Mouse (Mus musculus) MEL (cell line): Measurements from ENCODE around the gene Ccdc171. TPM values are rescaled to one million over a fixed set of nuclear protein-coding genes. Genes with fewer than 3 reads are reported as not detected.

Source experiments
- DNase-seq: peaks from one replicate; pipeline ENCODE4 v3.0.0; 2011; ENCODE audit warnings: low read depth, low spot score
- H3K27ac ChIP-seq: 2 replicates; pipeline ENCODE4 v1.5.1; 2012; ENCODE audit warnings: low read depth, mild to moderate bottlenecking, control low read depth, low read length, moderate library complexity; ENCODE audit not compliant: control insufficient read depth
- H3K27me3 ChIP-seq, 2 experiments: fragments of 150-350 bp in 1 of 2; sonication (generic) in 1 of 2; 2 replicates each; pipeline ENCODE4 v1.6.1; 2012; ENCODE audit warnings: low read length in 2 of 2, mild to moderate bottlenecking in 2 of 2, improper control_type of control experiment in 1 of 2, moderate library complexity in 1 of 2; ENCODE audit not compliant: insufficient read depth in 2 of 2, control insufficient read depth in 1 of 2
- H3K36me3 ChIP-seq, 2 experiments: 2 replicates each; pipeline ENCODE4 v1.6.1; 2012 to 2014; ENCODE audit warnings: low read length in 2 of 2, improper control_type of control experiment in 1 of 2, inconsistent platforms in 1 of 2, mild to moderate bottlenecking in 1 of 2; ENCODE audit not compliant: insufficient read depth in 2 of 2, control insufficient read depth in 1 of 2
- H3K4me1 ChIP-seq, 2 experiments: fragments of 150-350 bp in 1 of 2; sonication (generic) in 1 of 2; 2 replicates each; pipeline ENCODE4 v1.6.1; 2012; ENCODE audit warnings: low read length in 2 of 2, improper control_type of control experiment in 1 of 2, mild to moderate bottlenecking in 1 of 2; ENCODE audit not compliant: insufficient read depth in 2 of 2, control insufficient read depth in 1 of 2
- H3K4me3 ChIP-seq, 2 experiments: fragments of 150-350 bp in 1 of 2; sonication (generic) in 1 of 2; 2 replicates each; pipeline ENCODE4 v1.5.1; 2012; ENCODE audit warnings: low read depth in 2 of 2, low read length in 2 of 2, mild to moderate bottlenecking in 2 of 2, moderate library complexity in 2 of 2, control low read depth in 1 of 2, improper control_type of control experiment in 1 of 2; ENCODE audit not compliant: control insufficient read depth in 1 of 2, insufficient read depth in 1 of 2
- H3K79me2 ChIP-seq: 2 replicates; pipeline ENCODE4 v1.6.1; 2012; ENCODE audit warnings: mild to moderate bottlenecking, low read length, moderate library complexity; ENCODE audit not compliant: control insufficient read depth, poor library complexity, insufficient read depth
- H3K9ac ChIP-seq: 2 replicates; pipeline ENCODE4 v1.6.1; 2012; ENCODE audit warnings: low read depth, mild to moderate bottlenecking, control low read depth, low read length, moderate library complexity; ENCODE audit not compliant: control insufficient read depth, poor library complexity, severe bottlenecking
- H3K9me3 ChIP-seq: fragments of 150-350 bp; sonication (generic); replicated peaks from 2 replicates; pipeline ENCODE4 v1.6.1; 2012; ENCODE audit warnings: mild to moderate bottlenecking, low read length, improper control_type of control experiment, moderate library complexity; ENCODE audit not compliant: insufficient read depth
- BHLHE40 ChIP-seq: IDR thresholded peaks from 2 replicates; pipeline ENCODE4 v1.6.1; 2012; ENCODE audit warnings: low read depth, mild to moderate bottlenecking, inconsistent platforms, low read length, improper control_type of control experiment, borderline replicate concordance
- CHD1 ChIP-seq: IDR thresholded peaks from 2 replicates; pipeline ENCODE4 v1.6.1; 2012; ENCODE audit warnings: low read depth, mild to moderate bottlenecking, inconsistent platforms, low read length, improper control_type of control experiment
- CHD2 ChIP-seq: IDR thresholded peaks from 2 replicates; pipeline ENCODE4 v1.6.1; 2011; ENCODE audit warnings: low read length, improper control_type of control experiment
- ELF1 ChIP-seq: IDR thresholded peaks from 2 replicates; pipeline ENCODE4 v1.6.1; 2014; ENCODE audit warnings: low read depth, mild to moderate bottlenecking, inconsistent platforms, low read length, improper control_type of control experiment, moderate library complexity
- EP300 ChIP-seq, 2 experiments: IDR thresholded peaks; 2 replicates each; pipeline ENCODE4 v1.6.1; 2011; ENCODE audit warnings: improper control_type of control experiment in 2 of 2, low read length in 2 of 2, low read depth in 1 of 2, mild to moderate bottlenecking in 1 of 2
- ETS1 ChIP-seq: IDR thresholded peaks from 2 replicates; pipeline ENCODE4 v1.6.1; 2012; ENCODE audit warnings: low read depth, mild to moderate bottlenecking, inconsistent platforms, low read length, improper control_type of control experiment, moderate library complexity
- GATA1 ChIP-seq: IDR thresholded peaks from 2 replicates; pipeline ENCODE4 v1.6.1; 2011; ENCODE audit warnings: low read depth, low read length, improper control_type of control experiment
- HCFC1 ChIP-seq: IDR thresholded peaks from 2 replicates; pipeline ENCODE4 v1.6.1; 2012; ENCODE audit warnings: low read depth, mild to moderate bottlenecking, inconsistent platforms, low read length, improper control_type of control experiment, moderate library complexity
- KAT2A ChIP-seq: conservative IDR thresholded peaks from 2 replicates; pipeline ENCODE4 v1.6.1; 2012; ENCODE audit warnings: low read depth, low read length, improper control_type of control experiment, inconsistent platforms
- MAFK ChIP-seq: IDR thresholded peaks from 2 replicates; pipeline ENCODE4 v1.6.1; 2011; ENCODE audit warnings: low read depth, mild to moderate bottlenecking, low read length, improper control_type of control experiment, borderline replicate concordance
- MAX ChIP-seq: IDR thresholded peaks from 2 replicates; pipeline ENCODE4 v1.6.1; 2011; ENCODE audit warnings: low read length, improper control_type of control experiment
- MAZ ChIP-seq: IDR thresholded peaks from 2 replicates; pipeline ENCODE4 v1.6.1; 2012; ENCODE audit warnings: low read depth, mild to moderate bottlenecking, inconsistent platforms, low read length, improper control_type of control experiment
- MEF2A ChIP-seq: IDR thresholded peaks from 2 replicates; pipeline ENCODE4 v1.6.1; 2014; ENCODE audit warnings: low read depth, mild to moderate bottlenecking, inconsistent platforms, low read length, improper control_type of control experiment; ENCODE audit not compliant: poor library complexity, insufficient replicate concordance, severe bottlenecking; ENCODE audit errors: extremely low read depth
- MXI1 ChIP-seq: IDR thresholded peaks from 2 replicates; pipeline ENCODE4 v1.6.1; 2011; ENCODE audit warnings: mild to moderate bottlenecking, low read depth, low read length, improper control_type of control experiment
- MYC ChIP-seq: IDR thresholded peaks from 2 replicates; pipeline ENCODE4 v1.6.1; 2011; ENCODE audit warnings: low read depth, mild to moderate bottlenecking, low read length, improper control_type of control experiment, moderate library complexity
- NELFE ChIP-seq: IDR thresholded peaks from 2 replicates; pipeline ENCODE4 v1.6.1; 2011; ENCODE audit warnings: low read depth, low read length, improper control_type of control experiment
- NRF1 ChIP-seq: IDR thresholded peaks from 2 replicates; pipeline ENCODE4 v1.6.1; 2014; ENCODE audit warnings: low read depth, mild to moderate bottlenecking, inconsistent platforms, low read length, improper control_type of control experiment, moderate library complexity; ENCODE audit not compliant: poor library complexity, insufficient read depth, severe bottlenecking
- POLR2A ChIP-seq, 2 experiments: IDR thresholded peaks; 2 replicates each; pipeline ENCODE4 v1.6.1; 2011 to 2012; ENCODE audit warnings: low read length in 2 of 2, mild to moderate bottlenecking in 2 of 2, control low read depth in 1 of 2, improper control_type of control experiment in 1 of 2, low read depth in 1 of 2, moderate library complexity in 1 of 2; ENCODE audit not compliant: control insufficient read depth in 1 of 2, insufficient read depth in 1 of 2, poor library complexity in 1 of 2
- POLR2AphosphoS2 ChIP-seq: IDR thresholded peaks from 2 replicates; pipeline ENCODE4 v1.6.1; 2011; ENCODE audit warnings: low read length, improper control_type of control experiment
- POLR2AphosphoS5 ChIP-seq: IDR thresholded peaks from 2 replicates; pipeline ENCODE4 v1.6.1; 2012; ENCODE audit warnings: low read depth, borderline replicate concordance, mild to moderate bottlenecking, inconsistent platforms, low read length, moderate library complexity, mixed read lengths
- RCOR1 ChIP-seq: IDR thresholded peaks from 2 replicates; pipeline ENCODE4 v1.6.1; 2012; ENCODE audit warnings: low read depth, mild to moderate bottlenecking, inconsistent platforms, low read length, improper control_type of control experiment
- SIN3A ChIP-seq: IDR thresholded peaks from 2 replicates; pipeline ENCODE4 v1.6.1; 2012; ENCODE audit warnings: low read length, improper control_type of control experiment, inconsistent platforms
- SMC3 ChIP-seq: IDR thresholded peaks from 2 replicates; pipeline ENCODE4 v1.6.1; 2011; ENCODE audit warnings: low read depth, low read length, improper control_type of control experiment
- TAL1 ChIP-seq: IDR thresholded peaks from 2 replicates; pipeline ENCODE4 v1.6.1; 2012; ENCODE audit warnings: mild to moderate bottlenecking, inconsistent platforms, low read length, moderate library complexity, mixed read lengths
- TBP ChIP-seq: IDR thresholded peaks from 2 replicates; pipeline ENCODE4 v1.8.0; 2011; ENCODE audit warnings: low read depth, low read length, improper control_type of control experiment
- TCF12 ChIP-seq: IDR thresholded peaks from 2 replicates; pipeline ENCODE4 v1.6.1; 2014; ENCODE audit warnings: low read depth, mild to moderate bottlenecking, inconsistent platforms, low read length, improper control_type of control experiment, moderate library complexity
- UBTF ChIP-seq: IDR thresholded peaks from 2 replicates; pipeline ENCODE4 v1.6.1; 2012; ENCODE audit warnings: low read depth, mild to moderate bottlenecking, inconsistent platforms, low read length, improper control_type of control experiment, moderate library complexity, borderline replicate concordance; ENCODE audit not compliant: insufficient read depth
- USF1 ChIP-seq: IDR thresholded peaks from 2 replicates; pipeline ENCODE4 v1.6.1; 2014; ENCODE audit warnings: low read depth, mild to moderate bottlenecking, inconsistent platforms, low read length, improper control_type of control experiment, moderate library complexity
- USF2 ChIP-seq, 2 experiments: IDR thresholded peaks; 2 replicates each; pipeline ENCODE4 v1.6.1; 2011 to 2012; ENCODE audit warnings: improper control_type of control experiment in 2 of 2, low read length in 2 of 2, borderline replicate concordance in 1 of 2, inconsistent platforms in 1 of 2, low read depth in 1 of 2, mild to moderate bottlenecking in 1 of 2; ENCODE audit not compliant: insufficient read depth in 1 of 2
- ZC3H11A ChIP-seq: IDR thresholded peaks from 2 replicates; pipeline ENCODE4 v1.6.1; 2012; ENCODE audit warnings: low read depth, mild to moderate bottlenecking, inconsistent platforms, low read length, improper control_type of control experiment
- ZMIZ1 ChIP-seq: IDR thresholded peaks from 2 replicates; pipeline ENCODE4 v1.6.1; 2012; ENCODE audit warnings: low read depth, mild to moderate bottlenecking, inconsistent platforms, low read length, improper control_type of control experiment, moderate library complexity
- ZNF384 ChIP-seq: IDR thresholded peaks from 2 replicates; pipeline ENCODE4 v1.6.1; 2012; ENCODE audit warnings: low read depth, mild to moderate bottlenecking, inconsistent platforms, low read length, improper control_type of control experiment
- polyA plus RNA-seq, 2 experiments: library from polyadenylated mRNA; stranded (reverse) in 1 of 2; unstranded in 1 of 2; fragments of >175 nt in 1 of 2; fragments of >200 nt in 1 of 2; gene quantifications; 2 replicates each; pipeline versions ENCODE4 v1.2.1 to v1.2.4; 2012; ENCODE audit warnings: low replicate concordance in 2 of 2, low read depth in 1 of 2; ENCODE audit not compliant: insufficient read length in 2 of 2, insufficient read depth in 1 of 2, missing spikeins in 1 of 2
- total RNA-seq: library from RNA; depleted of rRNA; stranded (reverse); fragments of 300-350 nt; gene quantifications from 2 replicates; pipeline ENCODE4 v1.2.3, GENCODE M21; 2012

Gene Ccdc171
- total and polyA plus RNA-seq, 3 experiments: 1.6 to 1.8 TPM; not detected in 1

DNA sequence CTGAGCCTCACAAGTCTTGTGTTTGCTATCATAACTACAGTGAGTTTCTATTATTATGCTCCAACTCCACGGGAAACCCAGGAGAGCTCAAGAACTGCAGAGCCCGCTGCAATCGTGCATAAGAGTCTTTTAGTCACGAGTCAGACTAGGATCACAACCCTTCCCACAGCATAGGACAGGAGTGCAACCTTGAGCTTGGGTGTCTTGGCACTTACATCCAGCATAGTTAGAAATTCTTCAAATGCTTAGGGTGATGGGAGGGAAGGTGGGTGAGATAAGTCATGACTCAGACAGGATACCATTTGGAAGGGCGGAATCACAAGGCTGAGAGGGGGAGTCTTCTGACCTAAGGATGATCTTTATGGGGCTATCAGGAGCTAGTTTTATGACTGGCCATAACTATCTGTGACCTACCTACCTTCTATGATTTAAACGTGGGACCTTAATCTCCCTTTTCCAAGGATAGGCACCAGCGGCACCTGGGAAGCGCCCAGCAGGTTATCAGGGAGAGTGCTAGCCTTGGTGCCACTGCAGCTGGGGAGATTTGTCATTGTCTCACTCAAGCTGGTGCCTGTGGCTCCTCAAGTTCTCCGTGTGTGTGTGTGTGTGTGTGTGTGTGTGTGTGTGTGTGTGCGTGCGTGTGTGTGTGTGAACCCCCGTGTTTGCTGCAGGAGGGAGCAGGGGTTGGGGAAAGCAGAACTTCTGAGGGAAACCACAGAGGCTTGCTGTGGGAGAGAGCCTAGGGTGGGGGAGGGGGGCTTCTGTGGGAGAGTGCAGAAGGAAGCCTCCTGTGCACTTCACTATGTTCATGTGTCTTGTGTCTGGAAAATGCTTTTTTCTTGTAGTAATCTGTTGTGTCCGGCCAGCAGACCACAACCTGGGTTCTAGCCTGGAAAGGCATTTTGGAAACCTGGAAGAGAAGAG lies 42.1 kb downstream of the Ccdc171 start:
- Histone ChIP-seq H3K27me3 (no peaks in the 10 kb centered on the region), H3K79me2 (no peaks in the 10 kb centered on the region), H3K4me3 (peak overlapping the region; percentile 45 to 51), H3K27ac (peak overlapping the region; percentile 19; the same call in 1 of the 2 replicates), H3K4me1 (peaks cover 11 to 14% of the 10 kb centered on the region in 2 experiments), H3K9ac (peak overlapping the region; percentile 41), H3K9me3 (no peaks in the 10 kb centered on the region)
- TF ChIP-seq HCFC1 (no peak), MEF2A (no peak), KAT2A (no peak), MAFK (no peak), UBTF (no peak), GATA1 (no peak), CHD2 (no peak; the same call in 1 of the 2 replicates), TBP (no peak), EP300 (IDR thresholded peaks at IDR 0.05; ENCODE audit: low read depth in 1 of 2, low read length in 2 of 2) (peak; percentile 12 to 13; a peak in 1 of 4 replicates), CHD1 (no peak), NRF1 (no peak), ZC3H11A (no peak), POLR2AphosphoS2 (no peak), USF2 (IDR thresholded peaks at IDR 0.05; ENCODE audit: borderline replicate concordance in 1 of 2, insufficient read depth in 1 of 2, low read depth in 1 of 2, low read length in 2 of 2) (no peak), MAX (peak; percentile 43; the same call in 1 of the 2 replicates), MAZ (no peak), ELF1 (0 out of 2 replicates have a peak, but pooled peaks have one; percentile 16), MYC (0 out of 2 replicates have a peak, but pooled peaks have one; percentile 36), BHLHE40 (no peak; the same call in 1 of the 2 replicates), ZMIZ1 (no peak), SIN3A (no peak), NELFE (no peak; the same call in 1 of the 2 replicates), ETS1 (0 out of 2 replicates have a peak, but pooled peaks have one; percentile 15), TCF12 (0 out of 2 replicates have a peak, but pooled peaks have one; percentile 20), USF1 (no peak), MXI1 (0 out of 2 replicates have a peak, but pooled peaks have one; percentile 50), POLR2AphosphoS5 (no peak), ZNF384 (no peak), RCOR1 (no peak), SMC3 (no peak), POLR2A (IDR thresholded peaks at IDR 0.05; ENCODE audit: control insufficient read depth in 1 of 2, insufficient read depth in 1 of 2, low read depth in 1 of 2, low read length in 2 of 2, poor library complexity in 1 of 2) (no peak), TAL1 (no peak)
- TF ChIP-seq, all 39 proteins: peak for 7
- peak; percentile 83 for DNase-seq
- H3K36me3 ChIP-seq: peaks cover 0 to 13% of the 10 kb centered on the region in 2 experiments; a peak in 2 of 4 replicates
